Comparison of ENCODE assay signal across 8 mouse cellular contexts in genomic region chr7:80114451-80115223, GRCm38 (mm10). TPM values are rescaled to one million over a fixed set of nuclear protein-coding genes. Genes with fewer than 3 reads are reported as not detected.
DNase-seq lines count a peak whose midpoint lies in the region; ATAC-seq lines count a peak whose summit lies in the region.

No protein-coding gene starts in this region.

- no peaks in the 10 kb centered on the region for H3K4me1 ChIP-seq in hindbrain, embryonic 11.5 days (replicated peaks; ENCODE audit: control insufficient read depth, insufficient read depth, low read length)

- peak overlapping the region; percentile 95 for H3K4me3 ChIP-seq in hindbrain, embryonic 11.5 days (ENCODE audit: low read depth, low read length)

- no peaks in the 10 kb centered on the region for H3K36me3 ChIP-seq in hindbrain, embryonic 11.5 days (ENCODE audit: control insufficient read depth, insufficient read depth, low read length)

- ATAC-seq in hindbrain, embryonic 11.5 days (ENCODE audit: low FRiP score): peak; percentile 86

- peak; percentile 93 for DNase-seq in R1 (ENCODE audit: low read depth, low spot score)
- DNase-seq in cerebellum, adult 9-11 months: peak; percentile 72
- peak; percentile 73 for DNase-seq in forelimb bud, embryonic 11.5 days (ENCODE audit: low read depth, low spot score)
- DNase-seq in hindbrain, embryonic 11.5 days (ENCODE audit: low spot score): peak; percentile 78
- DNase-seq in layer of hippocampus, postnatal 10 days (ENCODE audit: low spot score in 2 of 2): peak; percentile 62 to 65
- DNase-seq in lung, postnatal 10 days: peak; percentile 84
- peak; percentile 49 for DNase-seq in ovary, postnatal 14 days (ENCODE audit: low spot score)
- DNase-seq in c-Kit-positive CD71-positive TER-119-positive erythroid progenitor cells, embryonic 14.5 days (ENCODE audit: low spot score): no peak

- peak overlapping the region; percentile 93 for H3K4me2 ChIP-seq in hindbrain, embryonic 11.5 days (replicated peaks; ENCODE audit: low read depth, low read length)

- H3K9ac ChIP-seq in hindbrain, embryonic 11.5 days (ENCODE audit: low read depth, low read length): peak overlapping the region; percentile 96

- H3K27ac ChIP-seq in hindbrain, embryonic 11.5 days (ENCODE audit: low read depth, low read length): peak overlapping the region; percentile 94

- WGBS in hindbrain, embryonic 11.5 days: under 1% methylated on average over 41 of the region's 52 CpGs

- no peaks in the 10 kb centered on the region for H3K27me3 ChIP-seq in hindbrain, embryonic 11.5 days (ENCODE audit: control insufficient read depth, insufficient read depth, low read length)

- H3K9me3 ChIP-seq in hindbrain, embryonic 11.5 days (ENCODE audit: control insufficient read depth, low read length): no peaks in the 10 kb centered on the region

RNA-seq across cellular contexts. Expression of gene Idh2, which starts 0.6 kb away (rescaled TPM):
- 331 and 352 TPM in 2 replicates for polyA plus RNA-seq in hindbrain, embryonic 11.5 days (2014; fragmentation: Nextera tagmentation; extraction: Ambion mirVana)
- 10 to 100 TPM; 60.9 to 67.7 TPM for total RNA-seq in layer of hippocampus, postnatal 10 days (2021)
